Mouse (Mus musculus) hindbrain, embryonic 14.5 days (tissue): ENCODE data around the gene Mapkapk3. TPM values are rescaled to one million over a fixed set of nuclear protein-coding genes. Genes with fewer than 3 reads are reported as not detected.

ENCODE experiments used
- ATAC-seq: fragments of 200-750 bp; cut with Nextera tagmentation; 2 replicates; pipeline ENCODE4 v1.8.0; 2017; ENCODE audit warnings: moderate number of reproducible peaks, mild to moderate bottlenecking, moderate TSS enrichment, moderate library complexity; ENCODE audit not compliant: low FRiP score
- DNase-seq: peaks from one replicate; pipeline ENCODE4 v3.0.0-alpha.2; 2015; ENCODE audit warnings: low spot score
- H3K27ac ChIP-seq: fragments of 300-500 bp; sonication (generic); 2 replicates; pipeline ENCODE4 v1.5.1; 2014; ENCODE audit warnings: mild to moderate bottlenecking, moderate library complexity
- H3K27me3 ChIP-seq: fragments of 300-500 bp; sonication (generic); 2 replicates; pipeline ENCODE4 v1.6.1; 2014; ENCODE audit warnings: mild to moderate bottlenecking, low read length, mixed read lengths; ENCODE audit not compliant: control insufficient read depth, insufficient read depth
- H3K36me3 ChIP-seq: fragments of 300-500 bp; sonication (generic); replicated peaks from 2 replicates; pipeline ENCODE4 v1.6.1; 2014; ENCODE audit not compliant: control insufficient read depth, insufficient read depth
- H3K4me1 ChIP-seq: fragments of 300-500 bp; sonication (generic); replicated peaks from 2 replicates; pipeline ENCODE4 v1.6.1; 2014; ENCODE audit warnings: antibody characterized with exemption, low read length, mixed read lengths; ENCODE audit not compliant: control insufficient read depth, insufficient read depth
- H3K4me2 ChIP-seq: fragments of 300-500 bp; sonication (generic); replicated peaks from 2 replicates; pipeline ENCODE4 v1.6.1; 2014; ENCODE audit warnings: mild to moderate bottlenecking, moderate library complexity
- H3K4me3 ChIP-seq: fragments of 300-500 bp; sonication (generic); replicated peaks from 2 replicates; pipeline ENCODE4 v1.5.1; 2014; ENCODE audit warnings: mild to moderate bottlenecking, low read length
- H3K9ac ChIP-seq: fragments of 300-500 bp; sonication (generic); 2 replicates; pipeline ENCODE4 v1.6.1; 2014
- H3K9me3 ChIP-seq: fragments of 300-500 bp; sonication (generic); 2 replicates; pipeline ENCODE4 v1.6.1; 2016; ENCODE audit warnings: low read length; ENCODE audit not compliant: control insufficient read depth
- WGBS: fragments of 180-500 bp; shearing (Covaris S2); extraction: QIAGEN DNeasy Blood & Tissue Kit; methylation state at CpG from one replicate; pipeline ENCODE4 v1.1.7; 2014; 5-methylcytosine and 5-hydroxymethylcytosine counted together
- polyA plus RNA-seq: library from polyadenylated mRNA; unstranded; fragments of >200 nt; fragmentation: Nextera tagmentation; extraction: Ambion mirVana; gene quantifications from 2 replicates; pipeline ENCODE4 v1.2.1, GENCODE M21; 2014

Gene Mapkapk3
- polyA plus RNA-seq, 1 experiment from 2014 or later: 2.3 TPM

DNA sequence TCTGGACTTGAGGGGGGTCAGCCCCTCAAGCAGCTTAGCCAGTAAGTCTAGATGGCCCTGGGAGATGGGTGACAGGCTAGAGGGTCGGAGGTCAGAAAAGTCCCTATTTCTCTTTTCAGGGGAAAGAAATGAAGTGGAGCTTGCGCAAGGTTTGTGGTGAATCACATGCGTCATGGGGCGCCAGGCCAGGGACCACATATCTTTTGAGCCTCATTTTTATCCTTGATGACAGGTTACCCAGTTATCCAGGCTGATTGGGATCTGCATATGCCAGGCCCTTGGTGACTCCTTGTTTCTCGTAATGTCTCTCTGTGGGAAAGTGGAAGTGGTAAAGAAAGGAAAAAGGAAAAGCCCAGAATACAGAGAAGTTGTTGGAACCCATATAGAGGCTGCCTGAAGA, 25.8 kb downstream of the Mapkapk3 start:
- DNase-seq: no peak
- Histone ChIP-seq H3K27ac (no peak overlapping the region), H3K36me3 (no peaks in the 10 kb centered on the region), H3K4me3 (no peak overlapping the region), H3K4me1 (no peaks in the 10 kb centered on the region), H3K4me2 (no peak overlapping the region), H3K27me3 (no peaks in the 10 kb centered on the region), H3K9me3 (no peaks in the 10 kb centered on the region), H3K9ac (no peak overlapping the region)
- WGBS: 95% methylated on average over 5 of the region's 5 CpGs
- no peak for ATAC-seq

DNA sequence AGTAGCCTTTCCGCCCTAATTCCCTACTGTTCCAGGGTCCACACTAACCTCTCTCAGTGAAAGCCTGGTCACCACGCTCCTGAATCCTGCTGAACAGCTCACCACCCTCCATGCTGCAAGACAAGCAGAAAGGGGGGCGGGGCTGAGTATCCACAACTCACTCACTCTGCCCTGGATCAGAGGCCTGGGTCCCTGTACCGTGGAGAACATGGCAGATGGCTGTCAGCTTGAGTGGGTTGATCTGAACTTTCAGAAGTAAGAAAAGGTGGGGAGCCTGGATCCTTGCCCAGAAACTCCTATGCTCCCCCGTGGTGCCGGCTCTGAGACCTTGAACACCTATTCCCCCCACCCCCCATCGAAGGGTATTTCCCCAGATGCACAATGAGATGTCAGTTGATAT, 27.3 kb downstream of the Mapkapk3 start:
- no peak overlapping the region for H3K27ac ChIP-seq
- H3K27me3 ChIP-seq: no peaks in the 10 kb centered on the region
- H3K4me1 ChIP-seq: no peaks in the 10 kb centered on the region
- DNase-seq (no peak), ATAC-seq (no peak)
- no peaks in the 10 kb centered on the region for H3K9me3 ChIP-seq
- no peak overlapping the region for H3K4me3 ChIP-seq
- 76% methylated on average over 7 of the region's 7 CpGs for WGBS
- H3K4me2 ChIP-seq: no peak overlapping the region
- H3K9ac ChIP-seq: no peak overlapping the region
- H3K36me3 ChIP-seq: no peaks in the 10 kb centered on the region

DNA sequence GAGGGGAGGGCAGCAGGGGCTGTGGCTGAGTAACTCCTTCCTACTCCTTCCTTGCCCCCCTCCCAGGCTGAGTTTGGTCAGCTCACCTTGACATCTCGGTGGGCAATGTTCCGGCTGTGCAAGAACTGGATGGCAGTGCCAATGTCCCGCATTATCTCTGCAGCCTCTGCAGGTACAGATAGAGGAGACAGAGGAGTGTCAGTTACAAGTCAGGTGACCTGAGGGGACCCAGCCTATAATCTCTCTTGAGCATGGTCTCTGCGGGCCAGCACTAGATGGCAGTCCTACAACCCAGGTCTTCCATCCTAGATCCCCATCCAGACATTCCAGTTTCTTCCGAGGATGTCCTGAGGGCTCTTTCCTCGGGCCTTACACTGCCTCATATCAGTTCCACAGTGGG, 27.9 kb downstream of the Mapkapk3 start:
- ATAC-seq (no peak), DNase-seq (no peak)
- no peak overlapping the region for H3K4me3 ChIP-seq
- no peak overlapping the region for H3K27ac ChIP-seq
- H3K27me3 ChIP-seq: no peaks in the 10 kb centered on the region
- H3K4me1 ChIP-seq: no peaks in the 10 kb centered on the region
- no peaks in the 10 kb centered on the region for H3K9me3 ChIP-seq
- no peaks in the 10 kb centered on the region for H3K36me3 ChIP-seq
- whole genome bisulfite sequencing: 86% methylated on average over 6 of the region's 6 CpGs
- no peak overlapping the region for H3K9ac ChIP-seq
- no peak overlapping the region for H3K4me2 ChIP-seq

GRCm38 (mm10) chr9:107260836-107261235, 28.8 kb downstream of the Mapkapk3 start:
- Histone ChIP-seq H3K9ac (no peak overlapping the region), H3K27me3 (no peaks in the 10 kb centered on the region), H3K27ac (no peak overlapping the region), H3K4me1 (0 out of 2 replicates have a peak, but pooled peaks cover 3% of the 10 kb centered on the region), H3K4me3 (no peak overlapping the region), H3K4me2 (no peak overlapping the region), H3K36me3 (no peaks in the 10 kb centered on the region), H3K9me3 (no peaks in the 10 kb centered on the region)
- 71% methylated on average over 8 of the region's 8 CpGs for WGBS
- no peak for DNase-seq
- no peak for ATAC-seq

GRCm38 (mm10) chr9:107260429-107260828, 29.2 kb downstream of the Mapkapk3 start:
- Histone ChIP-seq H3K4me1 (peaks cover 6% of the 10 kb centered on the region), H3K36me3 (no peaks in the 10 kb centered on the region), H3K9ac (no peak overlapping the region), H3K27ac (no peak overlapping the region), H3K9me3 (no peaks in the 10 kb centered on the region), H3K27me3 (no peaks in the 10 kb centered on the region), H3K4me2 (no peak overlapping the region), H3K4me3 (no peak overlapping the region)
- WGBS: 49% methylated on average over 2 of the region's 2 CpGs
- DNase-seq (no peak), ATAC-seq (no peak)

- Histone ChIP-seq H3K4me2 (no peak overlapping the region), H3K9me3 (no peaks in the 10 kb centered on the region), H3K4me1 (peaks cover 15% of the 10 kb centered on the region), H3K27ac (no peak overlapping the region), H3K9ac (no peak overlapping the region), H3K4me3 (no peak overlapping the region), H3K36me3 (no peaks in the 10 kb centered on the region), H3K27me3 (no peaks in the 10 kb centered on the region)
- no peak for DNase-seq
- no peak for ATAC-seq
- 81% methylated on average over 6 of the region's 6 CpGs for WGBS
Observed at GRCm38 (mm10) chr9:107259571-107259970, 30.1 kb downstream of the Mapkapk3 start.

DNA sequence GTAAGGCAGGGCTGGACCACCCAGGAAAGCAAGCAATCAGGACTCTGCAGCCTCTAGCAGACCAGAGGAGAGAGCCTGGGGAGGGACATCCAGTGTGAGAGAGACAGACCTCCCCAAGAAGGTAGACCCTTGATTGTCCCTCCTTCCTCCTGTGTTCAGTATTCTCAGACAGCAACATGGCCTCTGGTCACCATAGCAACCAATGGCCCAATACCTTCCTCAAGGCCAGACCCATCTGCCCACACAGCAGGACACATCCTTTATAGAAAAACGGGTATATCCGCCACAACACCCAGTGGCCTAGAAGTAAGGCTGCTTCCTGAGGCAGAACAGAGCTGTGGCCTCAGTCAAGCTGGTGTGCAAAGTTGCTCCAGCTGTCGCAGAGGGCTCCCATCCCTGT, 34.1 kb downstream of the Mapkapk3 start:
- H3K27me3 ChIP-seq: no peaks in the 10 kb centered on the region
- no peak overlapping the region for H3K4me2 ChIP-seq
- peak overlapping the region; percentile 34 for H3K27ac ChIP-seq
- no peak overlapping the region for H3K4me3 ChIP-seq
- 21% methylated on average over 3 of the region's 3 CpGs for WGBS
- H3K36me3 ChIP-seq: no peaks in the 10 kb centered on the region
- no peak for ATAC-seq
- peaks cover 32% of the 10 kb centered on the region for H3K4me1 ChIP-seq
- no peaks in the 10 kb centered on the region for H3K9me3 ChIP-seq
- DNase-seq: no peak
- H3K9ac ChIP-seq: no peak overlapping the region

DNA sequence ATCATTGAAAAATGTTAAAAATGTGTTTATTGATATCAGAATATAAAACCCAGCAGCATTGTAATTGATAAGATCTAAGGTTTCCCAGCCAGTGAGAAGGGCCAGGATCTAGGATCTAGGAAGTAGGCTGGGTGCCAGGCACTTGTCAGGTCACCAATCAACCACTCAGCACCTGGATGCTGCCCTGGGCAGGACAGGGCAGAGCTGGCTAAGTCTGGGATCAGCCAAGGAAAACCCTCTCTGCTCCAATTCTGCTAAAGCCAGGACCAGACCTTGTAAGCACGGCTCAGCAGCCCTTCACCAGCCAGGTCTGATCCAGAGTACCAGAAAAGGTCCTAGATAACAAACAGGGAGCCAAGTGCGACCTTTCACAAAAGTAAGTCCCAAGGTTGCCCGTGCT, 34.8 kb downstream of the Mapkapk3 start:
- Histone ChIP-seq H3K27ac (peak overlapping the region; percentile 56; the same call in 1 of the 2 replicates), H3K36me3 (no peaks in the 10 kb centered on the region), H3K9me3 (no peaks in the 10 kb centered on the region), H3K4me2 (no peak overlapping the region), H3K4me1 (peaks cover 32% of the 10 kb centered on the region), H3K27me3 (no peaks in the 10 kb centered on the region), H3K9ac (no peak overlapping the region), H3K4me3 (no peak overlapping the region)
- no peak for DNase-seq
- no peak for ATAC-seq
- WGBS: 92% methylated on average over 3 of the region's 3 CpGs

DNA sequence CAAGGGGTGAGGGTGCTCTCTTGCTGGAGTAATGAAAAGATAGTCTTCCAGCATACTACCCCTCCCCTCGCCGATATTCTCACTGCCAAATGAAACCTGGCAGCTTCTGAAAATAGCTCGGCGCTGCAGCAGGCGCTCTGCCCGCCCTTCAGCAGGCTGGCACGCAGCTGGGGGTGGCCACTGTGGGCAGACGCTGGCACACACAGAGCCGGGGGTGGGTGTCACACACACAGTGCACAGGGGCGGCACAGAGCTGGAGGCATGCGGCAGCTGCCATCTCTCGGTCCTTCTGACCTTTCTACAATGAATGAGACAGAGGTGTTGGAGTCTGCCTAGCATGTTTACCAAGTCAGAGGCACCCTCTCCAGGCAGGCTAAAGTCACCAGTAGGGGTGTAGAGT, 35.2 kb downstream of the Mapkapk3 start:
- peak; percentile 69; the same call in 1 of the 2 replicates for ATAC-seq
- H3K27me3 ChIP-seq: no peaks in the 10 kb centered on the region
- H3K4me1 ChIP-seq: peaks cover 32% of the 10 kb centered on the region
- H3K36me3 ChIP-seq: no peaks in the 10 kb centered on the region
- no peak overlapping the region for H3K4me2 ChIP-seq
- H3K27ac ChIP-seq: peak overlapping the region; percentile 56
- 44% methylated on average over 12 of the region's 12 CpGs for WGBS
- peak; percentile 63 for DNase-seq
- no peak overlapping the region for H3K9ac ChIP-seq
- H3K9me3 ChIP-seq: no peaks in the 10 kb centered on the region
- H3K4me3 ChIP-seq: no peak overlapping the region

DNA sequence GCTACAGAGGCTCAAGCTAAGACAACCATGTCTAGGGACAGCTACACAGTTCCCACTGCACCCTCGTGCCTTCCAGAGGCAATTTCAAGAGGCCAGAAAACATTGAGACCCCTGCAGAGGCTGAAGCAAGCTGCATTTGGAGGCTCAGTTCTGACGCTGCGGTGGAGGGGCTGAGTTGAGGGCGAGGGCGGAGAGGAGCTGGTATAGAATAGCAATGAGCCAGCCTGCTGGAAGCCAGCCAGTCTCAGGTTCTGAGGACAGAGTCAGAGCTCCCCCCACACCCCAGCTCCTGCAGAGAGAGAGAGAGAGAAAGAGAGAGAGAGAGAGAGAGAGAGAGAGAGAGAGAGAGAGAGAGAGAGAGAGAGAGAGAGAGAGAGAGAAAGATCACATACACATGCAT, 37.5 kb downstream of the Mapkapk3 start:
- no peaks in the 10 kb centered on the region for H3K27me3 ChIP-seq
- no peak overlapping the region; the same call in 1 of the 2 replicates for H3K4me2 ChIP-seq
- H3K36me3 ChIP-seq: no peaks in the 10 kb centered on the region
- 13% methylated on average over 5 of the region's 5 CpGs for WGBS
- DNase-seq (peak; percentile 75), ATAC-seq (peak; percentile 75; the same call in 1 of the 2 replicates)
- no peak overlapping the region for H3K9ac ChIP-seq
- H3K4me1 ChIP-seq: peaks cover 32% of the 10 kb centered on the region
- peak overlapping the region; percentile 71 for H3K27ac ChIP-seq
- no peaks in the 10 kb centered on the region for H3K9me3 ChIP-seq
- H3K4me3 ChIP-seq: no peak overlapping the region
